Mouse (Mus musculus): ENCODE results near the gene Apof.
"Not testable (repeated sequence)": the region's sequence is repeated elsewhere in the genome, so short reads cannot be mapped to it uniquely, and the experiment has no call there.

Apof gene

DNA sequence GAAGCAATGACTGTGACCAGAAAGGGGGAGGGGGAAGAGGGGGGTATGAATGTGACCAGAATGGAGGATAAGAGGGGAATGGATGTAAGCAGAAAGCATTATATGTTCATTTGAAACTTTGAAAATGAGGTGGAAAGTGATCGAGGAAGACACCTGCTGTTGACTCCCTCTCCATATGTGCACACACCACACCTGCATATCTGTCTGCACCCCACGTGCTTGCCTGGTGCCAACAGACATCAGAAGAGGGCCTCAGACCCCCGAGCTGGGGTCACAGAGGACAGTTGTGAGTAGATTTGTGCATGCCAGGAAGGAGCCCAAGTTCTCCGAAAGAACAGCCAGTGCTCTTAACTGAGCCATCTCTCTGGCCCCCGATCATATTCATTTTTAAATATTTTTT lies 8.5 kb upstream of the Apof start:
- no peak for DNase-seq

DNA sequence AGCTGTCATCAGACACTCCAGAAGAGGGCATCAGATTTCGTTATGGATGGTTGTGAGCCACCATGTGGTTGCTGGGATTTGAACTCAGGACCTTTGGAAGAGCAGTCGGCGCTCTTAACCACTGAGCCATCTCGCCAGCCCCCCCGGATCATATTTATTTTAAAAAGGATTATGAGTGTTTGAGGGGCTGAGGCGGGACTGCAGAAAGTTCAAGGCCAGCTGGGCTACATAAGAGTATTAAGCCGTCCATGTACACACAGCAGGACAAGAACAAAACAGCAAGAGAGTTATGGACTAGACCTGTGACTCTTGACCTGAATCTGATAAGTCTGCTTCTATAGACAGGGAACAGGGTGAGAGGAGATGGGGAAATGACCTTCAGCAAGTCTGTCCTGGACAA lies 8.1 kb upstream of the Apof start:
- DNase-seq: not testable (repeated sequence)

DNA sequence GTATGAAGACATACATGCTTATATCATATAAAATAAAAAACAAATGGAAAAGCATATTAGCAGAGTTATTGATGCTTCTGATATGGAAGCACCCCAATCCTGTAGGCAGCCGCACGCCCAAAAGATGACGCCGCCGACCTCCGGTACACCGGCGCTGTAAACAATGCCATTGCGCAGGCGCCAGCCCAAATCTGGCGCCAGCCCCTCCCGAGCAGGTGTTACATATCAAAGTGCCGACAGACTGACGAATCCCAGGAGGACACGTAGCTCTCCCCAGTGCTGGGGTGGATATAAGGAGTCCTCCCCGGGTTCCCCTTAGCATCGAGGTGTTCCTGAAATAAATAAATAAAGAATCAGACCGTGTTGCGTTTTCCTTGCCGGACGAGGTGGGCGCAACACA lies 6.2 kb upstream of the Apof start:
- DNase-seq: no peak

DNA sequence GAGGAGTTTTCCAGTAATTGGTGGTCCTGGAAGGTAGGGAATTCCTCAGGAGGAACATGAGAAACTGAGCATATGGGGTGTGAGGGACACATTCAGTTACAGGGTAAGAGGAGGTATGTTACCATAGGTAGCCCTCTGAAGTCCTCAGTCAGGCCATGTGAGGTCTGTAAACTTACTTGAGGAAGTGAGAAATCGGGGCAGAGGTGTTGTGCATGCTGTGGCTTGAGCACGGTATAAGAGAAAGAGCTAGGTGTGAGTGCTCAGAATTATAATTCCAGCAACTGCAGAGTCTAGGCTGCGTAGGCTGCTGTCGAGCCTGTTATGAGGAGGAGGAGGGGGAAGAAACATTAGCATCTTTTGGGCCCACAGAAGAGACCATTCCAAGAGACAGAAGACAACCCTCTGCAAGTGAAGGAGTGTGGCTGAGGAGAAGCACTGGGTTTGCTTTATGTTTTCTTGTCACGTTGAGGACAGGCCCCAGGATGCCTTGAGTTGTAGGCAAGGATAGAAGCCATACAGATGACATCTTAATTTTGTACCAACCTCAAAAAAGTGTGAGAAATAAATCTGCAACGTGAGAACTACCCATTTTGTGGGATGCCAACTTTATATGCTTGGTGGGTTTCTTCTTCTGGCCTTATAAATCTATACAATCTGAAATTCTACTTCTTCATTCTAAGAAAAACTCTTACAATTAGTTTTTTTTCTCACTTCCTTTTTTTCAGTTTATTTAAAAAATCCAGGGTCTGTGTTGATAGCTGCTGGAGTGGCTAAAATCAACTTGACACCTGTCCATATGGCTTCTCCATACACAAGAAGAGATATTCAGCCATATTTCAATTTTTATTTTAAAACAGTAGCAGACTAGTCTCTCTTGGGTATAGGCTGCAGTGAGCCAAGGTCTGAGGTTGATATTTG lies 4.8 kb upstream of the Apof start:
- DNase-seq: peak in 1 of 2 experiments; percentile 23

DNA sequence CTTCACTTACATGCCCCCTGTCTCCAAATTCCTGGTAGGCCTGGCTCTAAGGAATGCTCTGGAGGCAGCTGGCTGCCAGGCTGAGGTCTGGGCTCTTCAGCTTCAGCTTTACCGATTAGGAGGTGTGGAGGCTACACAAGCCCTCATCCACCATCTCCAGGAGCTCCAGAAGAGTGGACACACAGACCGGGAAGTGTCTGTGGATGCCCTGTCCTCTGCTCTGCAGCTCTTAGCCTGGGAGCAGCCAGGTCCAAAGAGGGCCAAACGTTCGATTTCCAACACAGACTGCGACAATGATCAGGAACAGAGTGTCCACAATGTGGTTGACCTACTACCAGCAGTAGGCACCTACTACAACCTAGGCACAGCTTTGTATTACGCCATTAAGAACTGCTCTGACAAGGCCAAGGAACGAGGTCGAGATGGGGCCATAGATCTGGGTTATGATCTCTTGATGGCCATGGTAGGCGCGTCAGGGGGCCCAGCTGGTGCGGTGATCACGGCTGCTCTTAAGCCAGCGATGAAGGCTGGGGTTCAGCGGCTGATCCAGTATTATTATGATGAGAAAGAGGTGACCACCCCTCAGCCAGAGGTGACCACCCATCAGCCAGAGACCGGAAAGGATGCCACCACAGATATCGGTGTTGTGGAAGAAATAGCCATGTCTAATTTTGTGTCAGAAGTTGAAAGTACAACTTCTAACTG lies 887 bp downstream of the Apof start:
- DNase-seq: no peak

DNA sequence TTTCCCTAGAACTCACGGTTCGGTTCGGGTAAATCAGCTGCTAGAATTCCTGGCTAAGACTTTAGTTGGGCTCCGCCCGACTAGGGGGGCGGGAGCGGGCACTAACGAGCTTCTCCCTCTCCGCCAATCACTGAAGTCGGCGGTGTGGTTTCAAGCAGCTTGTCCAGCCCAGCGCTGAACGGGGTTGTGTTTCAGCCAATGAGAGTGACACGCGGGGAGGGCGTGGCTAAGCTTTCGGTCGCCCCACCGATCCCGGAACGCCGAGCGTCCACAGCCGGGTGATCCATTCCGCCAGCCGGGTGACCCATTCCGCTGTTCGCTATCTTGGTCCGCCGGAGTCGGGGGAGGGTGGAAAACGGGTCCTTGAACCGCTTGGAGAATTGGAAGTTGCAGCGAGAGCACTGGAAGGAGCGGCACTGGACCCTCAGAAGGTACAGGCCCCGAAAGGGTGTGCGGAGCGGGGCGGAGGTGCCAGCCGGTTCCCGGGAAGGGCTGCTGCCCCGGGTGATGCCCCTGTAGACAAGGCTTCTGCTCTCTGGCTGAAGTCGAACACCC lies 1.9 kb downstream of the Apof start, which contains the start of gene Stat2:
TSS of gene Stat2 (plus strand) at position 273 of the 555 bp plus-strand sequence.
- peak; percentile 90 to 91 for DNase-seq

DNA sequence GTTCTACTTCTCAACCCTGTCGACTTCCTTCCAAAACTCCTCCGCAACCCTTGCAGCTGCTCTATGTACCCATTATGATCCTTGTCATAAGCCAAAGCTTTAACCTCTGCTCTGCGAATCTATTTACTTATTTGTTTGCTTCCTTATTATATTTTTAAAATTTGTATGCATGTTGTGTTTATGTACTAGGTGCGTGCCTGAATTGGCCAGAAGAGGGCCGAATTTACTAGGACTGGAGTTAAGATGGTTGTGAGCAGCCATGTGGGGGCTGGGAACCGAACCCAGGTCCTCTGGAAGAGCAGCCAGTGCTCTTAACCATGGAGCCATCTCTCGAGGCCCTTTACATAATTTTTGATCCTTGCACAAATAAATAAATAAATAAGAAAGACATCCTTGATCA lies 2.4 kb downstream of the Apof start:
- no peak for DNase-seq

DNA sequence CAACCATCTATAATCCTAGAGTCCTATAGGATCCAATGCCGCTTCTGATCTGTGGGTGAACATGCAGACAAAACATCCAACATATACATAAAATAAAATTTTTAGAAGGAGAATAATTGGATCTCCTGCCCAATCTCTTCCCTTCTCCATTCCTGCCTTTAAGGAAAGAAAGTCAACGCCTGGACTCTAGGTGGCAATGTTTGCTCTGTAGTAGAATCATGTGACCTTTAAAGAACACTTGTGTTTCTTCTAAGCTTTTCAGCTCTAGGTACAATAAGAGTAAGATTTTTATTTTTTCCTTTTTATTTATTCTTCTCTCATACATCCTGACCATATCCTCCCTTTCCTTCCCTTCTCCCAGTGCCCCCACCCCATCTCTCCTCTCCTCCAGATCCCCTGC lies 3.4 kb downstream of the Apof start:
- DNase-seq: no peak

DNA sequence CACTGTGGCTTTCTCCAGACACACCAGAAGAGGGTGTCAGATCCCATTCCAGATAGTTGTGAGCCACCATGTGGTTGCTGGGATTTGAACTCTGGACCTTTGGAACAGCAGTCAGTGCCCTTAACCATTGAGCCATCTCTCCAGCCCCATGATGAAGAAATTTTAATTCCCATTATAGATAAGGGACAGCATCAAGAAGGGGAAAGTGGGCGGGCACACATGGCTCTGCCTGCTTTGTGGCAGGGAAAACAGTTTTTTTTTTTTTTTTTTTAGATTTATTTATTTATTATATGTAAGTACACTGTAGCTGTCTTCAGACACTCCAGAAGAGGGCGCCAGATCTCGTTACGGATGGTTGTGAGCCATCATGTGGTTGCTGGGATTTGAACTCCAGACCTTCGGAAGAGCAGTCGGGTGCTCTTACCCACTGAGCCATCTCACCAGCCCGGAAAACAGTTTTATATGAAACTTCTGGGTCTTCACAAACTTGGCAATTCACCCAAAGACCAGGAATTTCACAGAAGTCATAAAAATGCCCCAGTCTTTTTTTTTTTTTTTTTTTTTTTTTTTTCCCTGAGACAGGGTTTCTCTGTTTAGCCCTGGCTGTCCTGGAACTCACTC lies 4.5 kb downstream of the Apof start:
- not testable (repeated sequence) for DNase-seq

DNA sequence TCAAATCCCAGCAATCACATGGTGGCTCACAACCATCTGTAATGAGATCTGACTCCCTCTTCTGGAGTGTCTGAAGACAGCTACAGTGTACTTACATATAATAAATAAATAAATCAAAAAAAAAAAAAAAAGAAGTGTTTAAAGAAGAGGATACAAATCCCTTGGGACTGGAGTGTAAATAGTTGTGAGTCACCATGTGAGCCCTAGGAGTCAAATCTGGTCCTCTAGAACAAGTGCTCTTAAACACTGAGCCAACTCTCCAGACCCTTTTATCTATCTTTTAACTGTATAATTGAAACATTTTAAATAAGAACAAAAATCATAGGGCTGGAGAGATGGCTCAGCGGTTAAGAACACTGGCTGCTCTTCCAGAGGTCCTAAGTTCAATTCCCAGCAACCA lies 6.9 kb downstream of the Apof start:
- DNase-seq: not testable (repeated sequence)

DNA sequence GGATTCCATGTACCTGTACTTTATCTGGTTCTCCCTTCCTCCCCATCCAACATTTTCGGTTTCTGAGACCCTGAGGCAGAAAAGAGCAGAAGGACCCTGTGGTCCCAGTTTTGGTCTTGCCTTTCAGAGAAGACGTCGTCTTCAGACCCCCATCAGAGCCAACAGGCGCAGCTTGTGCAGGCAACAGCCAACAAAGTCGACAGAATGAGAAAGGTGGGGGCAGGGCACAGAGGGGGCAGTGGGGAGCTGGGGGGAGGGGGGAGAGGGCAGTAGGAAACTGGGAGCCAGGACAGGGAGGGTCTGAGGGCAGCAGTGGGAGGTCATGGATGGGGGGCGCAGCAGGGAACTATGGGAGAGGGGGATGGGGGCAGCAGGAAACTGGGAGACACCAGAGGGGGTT lies 9.7 kb downstream of the Apof start:
- no peak for DNase-seq

DNA sequence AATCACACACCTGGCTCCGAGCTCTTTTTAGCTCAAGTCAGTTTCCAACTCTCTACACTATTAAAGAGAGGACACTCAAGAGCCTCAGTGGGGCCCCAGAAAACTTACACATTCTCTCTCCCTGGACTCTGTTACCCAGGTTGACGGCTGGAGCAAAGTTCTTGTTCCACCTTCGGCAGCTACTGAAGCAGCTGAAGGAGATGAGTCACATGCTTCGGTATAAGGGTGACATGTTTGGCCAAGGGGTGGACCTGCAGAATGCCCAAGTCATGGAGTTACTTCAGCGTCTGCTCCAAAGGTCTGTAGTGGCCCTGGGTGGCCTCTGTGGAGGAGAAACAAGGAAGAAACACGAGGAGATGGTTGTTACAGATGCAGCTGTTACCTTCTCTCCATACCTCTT lies 12.5 kb downstream of the Apof start:
- DNase-seq: no peak

DNA sequence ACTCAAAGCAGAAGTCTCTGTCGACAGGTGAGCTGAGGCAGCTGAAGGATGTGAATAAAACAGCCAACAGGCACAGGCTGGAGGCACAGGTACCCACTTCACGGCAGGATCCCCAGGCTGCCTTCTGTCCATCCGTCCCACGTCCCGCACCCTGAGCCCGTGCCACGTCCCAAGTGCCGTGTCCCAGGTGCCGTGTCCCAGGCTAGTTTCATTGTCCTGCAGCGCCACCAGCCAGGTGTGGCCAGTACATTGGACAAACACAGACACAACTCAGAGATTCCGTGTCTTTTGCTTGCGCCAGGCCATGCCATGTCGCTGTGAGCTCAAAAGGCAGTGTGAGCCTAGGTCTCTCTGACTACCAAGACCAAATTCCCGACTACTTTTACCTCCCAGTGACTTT lies 13.2 kb downstream of the Apof start:
- no peak for DNase-seq

DNA sequence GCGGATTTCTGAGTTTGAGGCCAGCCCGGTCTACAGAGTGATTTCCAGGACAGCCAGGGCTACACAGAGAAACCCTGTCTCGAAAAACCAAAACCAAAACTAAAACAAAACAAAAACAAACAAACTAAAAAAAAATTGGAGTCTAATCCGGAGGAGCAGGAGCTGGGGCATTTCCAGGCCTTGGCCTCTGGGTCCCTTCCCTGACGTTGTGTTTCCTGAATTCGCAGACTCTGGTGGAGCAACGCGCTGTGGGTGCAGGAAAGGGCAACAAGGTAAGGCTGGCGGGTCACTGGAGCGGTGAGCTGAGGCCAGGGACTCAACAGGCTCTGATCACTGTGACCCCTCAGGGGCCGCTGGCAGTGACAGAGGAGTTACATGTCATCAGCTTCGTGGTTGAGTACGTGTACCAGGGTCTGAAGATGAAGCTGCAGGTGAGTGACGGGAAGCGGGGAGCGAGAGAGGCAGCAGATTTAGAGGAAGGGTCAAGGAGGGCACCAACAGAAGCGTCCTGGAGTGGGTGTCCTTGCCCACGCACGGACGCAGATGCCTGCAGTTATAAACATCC lies 14.5 kb downstream of the Apof start:
- no peak for DNase-seq

DNA sequence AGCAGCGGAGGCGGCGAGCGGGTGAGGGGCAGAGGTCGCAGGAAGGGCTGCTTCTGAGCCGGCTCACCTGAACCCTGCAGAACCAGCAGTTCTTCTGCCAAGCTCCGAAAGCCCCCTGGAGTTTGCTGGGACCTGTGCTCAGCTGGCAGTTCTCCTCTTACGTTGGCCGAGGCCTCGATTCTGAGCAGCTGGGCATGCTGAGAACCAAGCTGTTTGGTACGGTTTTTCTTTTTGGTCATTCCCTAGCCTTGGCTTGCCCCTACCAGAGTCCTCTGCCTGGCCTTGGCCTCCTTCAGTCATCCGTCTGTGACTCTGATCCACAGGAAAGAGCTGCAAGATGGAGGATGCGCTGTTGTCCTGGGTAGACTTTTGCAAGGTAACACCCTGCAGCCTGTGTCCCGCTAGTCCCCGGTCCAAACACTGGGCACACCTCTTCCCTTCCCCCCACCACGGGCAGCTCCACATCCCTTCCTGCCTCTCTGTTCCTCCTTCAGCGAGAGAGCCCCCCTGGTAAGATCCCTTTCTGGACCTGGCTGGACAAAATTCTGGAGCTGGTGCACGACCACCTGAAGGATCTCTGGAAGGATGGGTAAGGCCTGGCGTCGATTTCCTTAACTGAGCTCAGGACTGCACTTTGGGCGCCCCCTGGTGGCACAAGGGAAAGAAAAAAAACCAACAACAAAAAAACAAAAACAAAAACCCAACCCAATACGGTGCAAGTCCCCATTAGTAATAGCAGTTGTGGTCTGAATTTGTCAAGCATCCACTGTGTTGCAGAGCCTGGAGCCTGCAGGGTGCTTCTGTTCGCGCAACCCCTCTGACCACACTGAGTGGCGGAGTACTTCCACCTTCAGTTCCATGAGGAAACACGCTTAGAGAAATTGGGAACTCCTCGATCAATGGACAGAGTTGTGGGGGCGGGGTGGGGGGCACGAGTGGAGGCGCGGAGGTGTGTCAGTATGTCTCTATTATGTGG lies 15.4 kb downstream of the Apof start:
- DNase-seq: peak in 1 of 2 experiments; percentile 68

DNA sequence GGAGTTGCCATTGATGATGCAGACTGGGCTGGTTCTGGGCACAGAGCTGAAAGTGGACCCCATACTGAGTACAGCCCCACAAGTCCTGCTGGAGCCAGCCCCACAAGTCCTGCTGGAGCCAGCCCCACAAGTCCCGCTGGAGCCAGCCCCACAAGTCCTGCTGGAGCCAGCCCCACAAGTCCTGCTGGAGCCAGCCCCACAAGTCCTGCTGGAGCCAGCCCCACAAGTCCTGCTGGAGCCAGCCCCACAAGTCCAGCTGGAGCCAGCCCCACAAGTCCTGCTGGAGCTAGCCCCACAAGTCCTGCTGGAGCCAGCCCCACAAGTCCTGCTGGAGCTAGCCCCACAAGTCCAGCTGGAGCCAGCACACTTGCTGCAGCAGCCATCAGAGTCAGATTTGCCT lies 22.1 kb downstream of the Apof start:
- not testable (repeated sequence) for DNase-seq

DNA sequence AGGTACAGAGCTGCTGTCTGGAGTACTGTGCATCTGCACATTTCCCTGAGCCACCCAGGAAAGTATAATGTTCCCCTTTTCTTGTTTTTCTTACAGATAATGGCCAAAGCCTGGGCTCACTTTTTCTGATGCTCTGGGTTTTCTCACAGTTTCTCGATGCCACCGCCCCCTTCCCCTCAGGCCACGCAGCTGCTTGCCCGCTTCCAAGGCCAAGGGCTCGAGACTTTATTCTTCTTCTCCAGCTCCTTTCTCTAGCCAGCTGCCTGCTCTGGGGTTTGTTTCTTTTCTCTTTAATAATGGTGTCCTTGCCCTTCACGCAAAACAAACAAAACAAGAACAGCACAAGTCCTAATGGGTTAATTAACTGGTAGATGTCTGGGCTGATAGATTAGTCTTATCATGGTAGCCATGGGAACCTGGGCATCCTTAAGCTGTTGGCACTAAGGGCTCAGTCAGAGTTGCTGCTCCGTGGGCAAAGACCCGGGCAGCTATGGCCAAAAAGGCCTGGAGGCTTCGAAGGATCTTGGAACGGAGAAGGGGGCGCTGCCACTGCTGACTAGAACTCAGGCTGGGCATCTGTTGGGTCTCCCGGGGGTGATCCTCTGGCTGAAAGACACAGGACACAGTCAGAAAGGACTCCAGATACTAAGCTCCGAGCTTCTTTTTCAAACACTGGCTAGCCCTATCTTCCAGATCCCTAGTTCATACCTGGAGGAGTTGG lies 28.1 kb downstream of the Apof start:
- no peak for DNase-seq

DNA sequence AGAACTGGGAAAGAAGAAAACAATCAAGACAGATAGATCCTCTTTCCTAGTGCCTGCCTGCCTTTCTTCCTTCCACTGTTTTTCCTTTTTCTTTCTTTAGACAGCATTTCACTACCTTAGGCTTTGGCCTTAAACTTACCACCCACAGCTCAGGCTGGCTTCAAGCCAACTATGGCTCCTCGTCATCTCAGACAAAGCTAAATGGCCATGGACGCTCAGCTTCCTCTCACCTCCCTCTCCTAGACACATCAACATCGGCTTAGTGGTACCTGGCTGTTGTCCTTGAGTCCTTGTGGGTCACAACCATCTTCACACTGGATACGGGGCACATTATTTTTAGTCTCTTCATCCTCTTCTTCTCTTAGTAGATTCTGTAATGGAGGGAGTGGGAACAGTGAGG lies 28.8 kb downstream of the Apof start:
- no peak for DNase-seq

DNA sequence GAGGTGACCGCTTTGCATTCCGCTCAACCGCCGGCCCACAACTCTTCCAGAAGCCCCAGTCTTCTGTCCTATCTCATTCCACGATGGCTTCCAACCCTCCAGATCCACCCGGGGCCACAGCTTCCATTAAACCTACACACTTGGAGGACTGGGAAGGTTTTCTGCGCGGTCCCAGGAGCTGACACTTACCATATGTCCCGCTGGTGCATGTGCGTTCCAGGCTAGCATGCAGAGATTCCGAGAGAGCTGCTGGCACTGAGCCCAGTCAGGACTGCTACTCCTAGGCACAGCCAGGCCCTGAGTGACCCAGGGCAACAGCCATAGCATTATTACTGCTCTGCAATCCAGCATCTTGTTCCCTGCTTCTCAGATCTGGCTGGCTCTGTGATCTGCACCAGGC lies 29.2 kb downstream of the Apof start:
- DNase-seq: no peak

DNA sequence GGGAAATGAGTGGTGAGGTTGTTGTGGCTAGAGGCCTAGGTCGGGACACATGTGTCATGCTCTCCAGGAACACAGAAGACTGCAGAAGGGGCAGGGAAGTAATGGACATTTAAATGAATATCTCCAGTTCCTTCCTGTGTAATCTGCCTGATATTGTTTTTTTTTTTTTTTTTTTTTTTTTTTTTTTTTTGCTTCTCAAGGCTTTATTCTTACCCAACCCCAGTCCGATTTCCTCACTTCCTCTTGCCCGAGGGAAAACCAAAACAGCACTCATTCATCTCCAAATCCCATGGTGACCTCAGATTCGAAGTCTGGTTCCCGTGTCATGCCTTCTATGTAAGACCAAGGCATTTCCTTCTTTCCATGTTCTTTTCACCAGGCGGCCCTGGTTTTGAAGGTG lies 29.8 kb downstream of the Apof start:
- no peak for DNase-seq

DNA sequence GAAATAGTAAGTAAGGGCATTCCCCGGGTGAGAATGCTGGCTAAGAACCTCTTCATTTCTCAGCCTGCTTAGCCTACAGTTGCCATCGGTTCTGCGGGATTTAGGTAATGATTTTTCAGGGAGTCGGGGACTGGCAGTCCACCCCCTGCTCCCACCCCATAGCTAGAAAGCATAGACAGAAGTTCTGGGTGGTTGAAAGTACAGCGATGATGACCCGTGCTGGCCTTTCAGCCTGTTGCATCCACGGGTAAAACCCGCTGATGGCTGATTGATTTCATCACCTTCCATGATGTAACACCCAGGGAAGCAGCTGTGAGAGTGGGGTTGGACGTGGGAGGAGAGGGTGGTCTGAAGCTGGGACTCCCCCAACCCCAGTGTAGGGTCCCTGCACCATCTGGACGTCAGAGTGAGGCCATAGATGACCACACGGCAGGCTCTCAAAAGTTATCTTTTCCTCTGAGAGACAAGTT lies 30.3 kb downstream of the Apof start, which contains the start of gene Il23a:
TSS of gene Il23a (minus strand) at position 51 of the 470 bp plus-strand sequence.
- no peak for DNase-seq

Data from spleen, adult 18-20 months (tissue).